Mouse (Mus musculus) gastrocnemius, postnatal 10 days (tissue): Measurements from ENCODE around the gene Nckap5. TPM values are rescaled to one million over a fixed set of nuclear protein-coding genes. Genes with fewer than 3 reads are reported as not detected.

ENCODE experiments used
- DNase-seq: peaks from one replicate; pipeline ENCODE4 v3.0.0; 2021; ENCODE audit warnings: mixed read lengths
- total RNA-seq, 2 experiments: library from RNA; stranded (reverse); gene quantifications; 2 replicates each; pipeline ENCODE4 v1.2.3; 2021

Gene Nckap5
- total RNA-seq, 2 experiments from 2014 or later = 2.5 to 3.9 TPM

DNA sequence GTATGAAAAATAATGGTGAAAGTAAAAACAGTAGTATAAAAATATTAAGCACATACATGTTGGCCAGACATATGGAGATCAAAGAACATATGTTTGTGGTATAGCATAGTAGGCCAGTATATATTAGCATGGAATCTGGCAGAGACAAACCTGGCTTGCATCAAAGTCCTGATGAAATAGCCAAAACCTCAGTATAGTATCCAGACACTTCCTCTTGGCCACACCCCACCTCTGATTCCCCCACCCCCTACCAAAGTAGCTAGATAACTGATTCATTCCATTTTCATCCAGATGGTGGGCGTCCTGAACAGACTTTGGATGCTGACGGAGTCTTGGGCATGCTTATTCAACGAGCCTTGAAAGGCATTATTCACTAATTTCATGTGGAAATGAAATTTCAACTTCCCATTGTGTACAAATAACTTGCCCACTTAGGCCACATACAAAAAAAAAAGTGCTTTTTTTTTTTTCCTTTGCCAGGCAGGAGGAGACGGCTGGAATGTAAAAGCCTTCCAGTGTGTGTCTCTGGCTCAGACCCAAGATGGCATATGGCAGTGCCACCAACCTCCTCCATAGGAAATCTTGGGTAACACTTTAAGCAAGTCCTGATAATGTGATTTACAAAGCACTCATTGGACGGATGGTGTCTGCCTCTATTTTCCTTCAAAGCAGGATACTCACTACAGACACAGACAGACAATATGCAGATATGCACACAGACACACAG is 360.6 kb downstream of the Nckap5 start:
- DNase-seq = no peak

DNA sequence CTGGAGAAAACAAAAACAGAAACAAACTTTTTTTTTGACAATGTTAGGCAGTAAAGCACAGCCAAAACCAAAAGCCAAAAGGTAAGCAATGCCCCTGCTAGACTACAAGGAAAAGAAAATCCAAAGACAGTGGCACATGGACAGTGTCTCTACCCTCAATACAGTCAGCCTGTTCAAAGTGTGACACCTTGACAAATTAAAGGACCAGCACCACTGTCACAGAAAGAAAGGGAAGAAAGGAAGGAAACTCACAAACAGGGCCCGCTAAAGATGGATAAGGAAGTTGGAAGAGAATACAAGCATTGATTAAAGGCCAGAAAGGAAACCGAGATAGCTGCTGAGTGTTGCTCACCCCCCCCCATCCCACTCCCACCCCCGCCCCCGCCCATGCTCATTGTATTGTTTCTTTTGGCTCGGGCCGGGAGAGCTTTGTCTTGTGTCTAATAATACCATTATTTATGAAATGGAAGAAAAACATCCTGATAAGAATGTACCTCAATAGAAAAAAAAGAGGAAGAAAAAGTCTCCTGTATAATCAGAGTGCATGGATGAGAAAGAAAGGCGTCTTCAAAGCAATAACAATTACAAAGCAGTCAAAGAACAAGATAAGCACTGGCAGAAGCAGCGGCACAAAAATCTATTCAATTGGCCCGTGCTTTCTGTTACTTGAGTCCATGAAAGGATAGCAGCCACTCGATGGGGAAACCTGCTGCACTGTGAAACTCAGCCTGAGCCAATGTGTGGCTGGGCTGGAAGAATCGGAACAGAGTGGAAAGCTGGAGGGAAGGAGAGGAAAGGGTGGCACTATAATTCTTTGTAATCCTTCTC is 368.9 kb downstream of the Nckap5 start:
- no peak for DNase-seq

DNA sequence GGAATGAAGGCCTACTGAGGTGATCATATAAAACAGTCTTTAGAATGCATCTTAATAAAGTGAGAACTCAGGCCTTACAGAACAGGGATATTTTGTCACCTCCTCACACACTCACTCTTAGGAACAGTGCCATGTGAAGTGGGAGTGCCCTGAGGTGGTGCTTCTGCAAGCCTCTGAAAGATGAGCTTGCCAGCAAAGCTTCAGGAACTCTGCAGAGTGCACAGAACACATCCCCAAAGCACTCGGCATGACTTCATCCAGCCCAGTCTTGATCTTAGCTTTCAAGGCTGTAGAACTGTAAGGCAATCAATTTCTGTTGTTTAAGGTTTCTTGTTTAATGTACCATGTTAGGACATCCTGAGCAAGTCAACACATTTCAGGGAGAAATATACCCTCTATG is 372.9 kb downstream of the Nckap5 start:
- DNase-seq = no peak

DNA sequence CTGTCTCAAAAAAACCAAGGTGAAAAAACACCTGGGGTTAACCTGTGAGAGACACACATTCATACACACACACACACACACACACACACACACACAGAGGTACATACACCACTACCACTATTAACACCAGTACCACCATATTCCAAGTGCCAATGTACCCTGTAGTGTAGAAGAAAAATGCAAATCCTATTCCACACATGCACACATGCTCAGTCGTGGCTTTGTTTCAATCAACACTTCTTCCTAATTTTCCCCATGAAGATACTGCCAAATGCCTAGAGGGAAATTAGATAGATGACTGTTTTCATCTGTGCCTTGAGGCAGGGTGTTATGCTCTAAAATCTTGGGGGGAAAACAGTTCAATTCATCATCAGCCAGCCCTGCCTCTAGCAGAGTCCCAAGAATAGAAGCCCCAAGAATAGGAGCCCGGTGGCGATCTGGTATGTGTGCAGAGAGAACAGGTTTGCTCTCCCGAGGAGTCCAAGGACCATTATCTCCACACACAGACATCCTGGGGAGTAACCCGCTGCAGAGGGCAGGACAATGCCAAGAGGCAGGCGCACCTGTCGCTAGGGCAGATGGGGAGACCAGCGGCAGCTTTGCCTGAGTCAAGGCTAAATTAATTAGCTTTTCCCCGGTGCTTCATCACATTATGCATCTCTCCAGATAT is 376.0 kb downstream of the Nckap5 start:
- no peak for DNase-seq

DNA sequence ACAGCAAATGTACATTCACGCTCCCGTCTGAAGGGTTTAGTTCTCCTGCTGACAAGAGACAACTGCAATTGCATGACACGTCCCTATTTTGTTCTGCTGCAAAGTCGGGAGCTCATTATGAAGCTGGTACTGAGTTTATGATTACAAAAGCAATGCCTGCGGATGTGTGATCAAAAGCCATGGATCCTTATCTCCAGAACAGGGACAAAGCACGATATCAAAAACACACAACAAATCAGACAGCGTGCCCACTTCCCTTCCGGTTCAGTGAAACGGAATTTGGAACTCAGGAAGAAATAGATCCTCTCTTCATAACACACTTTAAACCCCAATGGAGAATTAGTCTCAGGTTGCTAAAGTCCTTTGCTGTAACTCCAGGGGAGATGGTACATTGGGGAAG is 379.1 kb downstream of the Nckap5 start:
- no peak for DNase-seq

DNA sequence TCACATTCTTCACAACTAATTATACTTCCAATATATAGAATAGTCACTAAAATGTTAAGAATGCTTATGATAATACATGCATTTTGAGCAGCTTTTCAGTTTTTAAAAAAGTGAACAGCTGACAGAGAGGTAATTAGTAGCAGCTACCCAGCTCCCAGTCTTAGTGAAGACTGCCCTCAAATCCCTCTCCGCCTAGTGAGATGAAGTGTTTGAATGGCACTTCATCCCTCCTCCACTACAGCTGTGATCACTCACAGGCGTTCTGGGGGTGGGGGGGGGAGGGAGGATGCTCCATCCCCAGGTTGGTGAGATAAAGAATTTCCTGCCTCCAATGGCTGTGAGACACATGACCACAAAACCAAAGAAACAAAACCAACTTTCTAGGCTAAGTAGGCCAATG is 381.2 kb downstream of the Nckap5 start:
- no peak for DNase-seq

DNA sequence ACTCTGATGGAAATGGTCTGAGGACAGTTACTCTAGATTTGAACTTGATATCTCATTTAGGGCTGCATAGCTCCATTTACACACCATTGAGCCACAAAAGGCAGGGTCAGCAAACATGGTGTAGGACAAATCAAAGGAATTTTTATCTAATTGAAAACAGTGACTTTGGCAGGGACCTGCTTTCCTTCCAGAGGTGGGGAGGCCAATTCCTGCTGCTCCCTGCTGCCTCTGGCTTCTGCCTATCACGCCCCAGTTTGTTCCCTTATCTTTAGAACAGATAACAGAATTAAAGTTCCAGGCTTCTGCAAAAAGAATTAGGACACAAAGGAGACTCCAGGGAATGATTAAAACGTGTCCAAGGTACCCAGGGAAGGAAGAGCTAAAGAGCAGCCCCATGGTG is 386.7 kb downstream of the Nckap5 start:
- no peak for DNase-seq

DNA sequence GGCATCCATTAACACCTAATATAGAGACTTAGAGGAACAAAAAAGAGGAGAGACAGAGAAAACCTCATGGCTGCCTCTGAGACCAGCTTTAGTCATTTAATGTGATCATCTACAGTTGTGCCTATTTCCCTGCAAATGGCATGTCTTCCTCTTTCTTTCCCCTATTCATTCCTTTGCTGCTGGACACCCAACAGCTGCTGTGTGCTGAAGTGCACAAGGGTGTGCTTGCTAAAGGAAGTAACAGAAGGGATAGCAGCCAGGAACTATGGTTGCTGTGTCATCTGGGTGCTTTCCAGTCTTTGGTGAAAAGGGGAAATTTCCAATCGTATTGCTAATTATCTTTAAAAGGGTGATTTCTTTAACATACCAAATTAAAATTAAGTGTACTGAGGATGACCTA is 387.9 kb downstream of the Nckap5 start:
- no peak for DNase-seq

DNA sequence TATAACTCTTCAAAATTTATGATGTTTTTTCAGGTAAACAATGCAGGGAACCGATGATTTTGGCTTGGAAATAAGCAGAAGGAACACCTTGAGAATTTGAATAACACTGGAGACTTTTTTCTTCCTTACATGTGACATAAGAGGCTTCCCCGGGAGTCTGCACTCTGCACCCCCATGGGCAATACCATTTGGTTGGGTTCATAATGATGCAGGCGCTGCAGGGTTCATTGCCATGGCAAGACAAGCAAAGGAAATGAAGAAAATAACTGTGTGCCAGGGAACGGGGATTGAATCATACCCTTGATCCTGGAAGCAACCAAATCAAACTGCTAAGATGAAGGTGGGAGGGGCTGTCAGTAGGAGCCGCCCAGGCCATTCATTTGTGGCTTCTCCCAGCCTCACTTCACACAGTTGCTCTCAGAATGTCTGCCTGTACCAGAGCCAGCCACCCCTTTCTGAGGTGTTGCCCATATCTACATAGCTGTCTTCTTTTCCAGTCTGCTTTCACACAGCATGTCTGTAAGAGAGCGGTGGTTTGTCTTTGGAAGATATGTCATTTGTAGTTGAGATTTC is 392.5 kb downstream of the Nckap5 start:
- no peak for DNase-seq

DNA sequence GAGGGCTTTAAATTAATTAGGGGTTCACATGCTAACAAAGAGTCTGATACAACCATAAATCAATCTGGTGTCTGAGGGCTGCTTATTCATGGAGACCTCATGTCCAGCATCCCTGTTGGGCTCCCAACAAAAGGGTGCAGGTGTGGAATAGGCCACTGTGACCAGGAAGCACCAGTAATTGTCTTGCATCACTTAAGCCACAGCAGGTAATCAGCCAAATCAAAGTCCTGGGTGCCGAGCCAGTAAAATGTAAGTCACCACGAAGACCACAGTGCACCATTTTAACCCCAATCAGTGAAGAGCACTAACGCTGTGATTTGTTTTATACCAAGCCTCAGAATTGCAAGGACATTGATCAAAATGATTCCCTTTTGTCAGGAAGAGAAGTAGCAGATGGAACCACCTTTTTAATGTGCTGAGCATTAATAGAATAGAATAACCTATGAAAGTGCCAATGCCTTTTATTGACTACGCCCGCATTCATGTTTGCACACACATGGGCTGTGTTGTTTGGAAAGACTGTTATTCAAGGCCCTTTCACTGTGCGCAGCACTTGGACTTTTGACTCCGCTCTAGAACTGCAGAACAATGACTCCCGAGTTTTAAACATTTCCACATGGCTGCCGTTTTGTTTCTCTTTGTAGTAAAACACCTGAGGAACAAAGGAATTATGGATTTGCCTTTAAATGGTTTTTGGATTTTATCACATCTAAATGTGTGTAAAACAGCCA is 393.5 kb downstream of the Nckap5 start:
- DNase-seq = no peak

DNA sequence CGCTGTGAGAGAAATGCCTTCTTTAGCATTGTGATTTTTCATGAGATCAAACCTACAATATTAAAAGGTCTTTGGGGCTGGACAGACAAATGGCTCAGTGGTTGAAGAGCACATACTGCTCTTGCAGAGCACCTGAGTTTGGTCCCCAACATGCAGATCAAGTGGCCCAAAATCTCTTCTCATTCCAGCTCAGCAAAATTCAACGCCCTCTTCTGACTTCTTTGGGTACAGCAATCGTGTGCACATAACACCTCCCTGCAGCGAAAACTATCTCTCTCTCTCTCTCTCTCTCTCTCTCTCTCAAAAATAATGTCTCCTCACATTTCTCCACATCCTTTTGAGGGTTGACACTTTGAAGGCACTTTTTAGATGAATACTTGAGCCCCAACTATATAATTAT is 398.3 kb downstream of the Nckap5 start:
- no peak for DNase-seq

DNA sequence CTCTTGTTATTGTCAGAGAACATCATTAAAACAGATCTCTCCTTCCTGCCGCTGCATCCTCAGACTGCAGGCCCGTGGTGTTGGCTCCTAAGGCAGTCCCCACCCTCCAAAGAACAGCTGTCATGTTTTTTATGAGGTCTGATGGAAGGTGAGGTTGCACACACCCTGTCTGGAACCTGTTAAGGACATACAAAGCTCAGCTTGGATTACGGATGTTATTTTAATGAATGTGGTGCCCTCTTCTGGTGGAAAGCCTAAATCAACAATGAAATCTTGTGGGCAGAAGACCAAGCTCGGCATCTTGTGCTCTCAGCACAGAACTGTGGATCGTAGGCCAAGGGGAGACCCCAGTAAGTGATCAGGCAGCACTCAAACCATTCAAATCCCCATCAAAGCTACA is 399.0 kb downstream of the Nckap5 start:
- peak; percentile 19 for DNase-seq

DNA sequence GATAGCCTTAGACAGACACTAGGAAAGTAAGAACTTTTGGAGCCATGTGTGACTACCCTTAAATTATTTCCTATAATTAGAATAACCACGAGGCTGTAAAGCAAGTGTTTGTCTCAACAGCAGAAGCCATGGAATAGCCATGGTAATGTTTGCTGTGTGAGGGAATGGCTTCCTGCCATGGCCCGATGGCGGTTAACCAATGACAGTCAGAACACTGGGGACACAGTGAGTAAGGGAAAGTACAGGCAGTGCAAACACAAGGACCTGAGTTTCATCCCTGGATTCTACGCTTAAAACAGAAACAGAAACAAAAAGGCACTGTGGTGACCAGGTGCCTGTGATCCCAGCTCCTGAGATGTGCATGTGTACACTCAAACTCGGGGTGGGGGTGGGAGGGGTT is 419.2 kb downstream of the Nckap5 start:
- DNase-seq = no peak

DNA sequence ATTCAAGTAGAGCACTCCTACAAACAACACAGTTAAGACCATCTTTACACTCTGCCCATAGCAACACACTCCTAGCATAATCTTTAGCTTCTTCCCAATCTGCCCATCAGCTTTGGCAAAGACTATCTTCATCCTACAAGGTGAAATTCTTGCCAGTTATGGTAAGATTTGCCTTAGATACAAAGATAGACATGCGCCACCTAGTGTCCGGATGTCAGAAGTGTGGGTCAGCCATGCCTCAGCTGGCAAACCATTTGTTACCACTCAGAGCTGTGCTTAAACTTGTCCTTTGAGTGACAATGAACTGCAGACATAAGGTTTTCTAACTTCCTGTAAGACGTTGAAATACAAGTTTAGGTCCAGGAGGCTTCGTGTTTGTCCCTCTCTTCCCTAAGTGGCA is 422.7 kb downstream of the Nckap5 start:
- peak; percentile 43 for DNase-seq

DNA sequence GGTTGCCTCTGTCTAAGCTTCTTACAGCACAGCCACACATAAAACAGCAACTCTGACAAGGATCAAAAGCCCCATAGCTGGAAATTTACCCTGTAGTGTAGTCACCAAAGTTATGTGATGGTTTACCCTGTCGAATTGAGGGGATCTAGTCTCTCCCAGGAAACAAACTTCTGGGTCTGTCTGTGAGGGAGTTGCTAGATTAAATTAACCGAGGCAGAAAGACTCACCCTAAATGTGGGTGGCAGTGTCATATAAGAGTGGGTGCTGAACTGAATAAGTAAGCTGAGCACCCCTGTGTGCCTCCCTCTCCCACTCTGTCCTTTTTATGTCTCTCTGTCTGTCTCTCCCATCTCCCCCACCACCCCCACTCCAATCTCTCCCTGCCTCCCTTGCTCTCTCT is 425.1 kb downstream of the Nckap5 start:
- no peak for DNase-seq

DNA sequence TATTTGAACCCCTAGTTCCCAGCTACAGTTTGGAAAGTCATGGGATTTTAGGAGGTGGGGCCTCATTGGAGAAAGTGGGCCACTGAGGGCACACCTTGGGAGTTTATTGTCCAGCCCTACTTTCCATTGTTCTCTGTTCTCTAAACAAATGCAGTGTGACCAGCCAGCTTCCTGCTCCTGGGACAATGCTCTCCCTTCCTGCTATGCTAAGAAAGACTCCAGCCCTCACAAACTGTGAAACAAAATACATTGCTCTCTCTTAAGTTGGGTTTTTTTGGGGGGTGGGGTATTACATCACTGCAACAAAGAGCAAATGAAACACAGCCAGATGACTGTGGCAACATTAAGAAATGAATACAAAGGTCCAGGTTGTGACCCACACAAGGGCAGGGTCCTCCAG is 426.6 kb downstream of the Nckap5 start:
- no peak for DNase-seq

DNA sequence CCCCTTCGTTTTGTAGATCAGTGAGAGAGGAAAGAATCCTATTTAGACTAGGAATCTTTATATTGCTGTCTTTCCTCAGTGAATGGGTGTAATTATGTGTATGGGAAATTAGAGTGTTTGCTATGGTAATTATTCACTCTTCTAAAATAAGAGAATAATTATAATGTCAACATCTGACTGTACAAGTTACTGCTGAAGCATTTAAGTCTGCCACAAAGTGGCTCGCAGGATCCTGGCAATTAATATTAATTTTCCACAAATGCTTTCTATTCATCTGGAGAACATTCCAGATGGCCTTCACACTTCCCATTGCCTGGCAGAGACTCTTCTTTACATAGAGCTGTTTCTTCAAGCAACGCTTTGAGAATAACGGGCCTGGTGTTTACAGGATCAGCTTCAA is 439.4 kb downstream of the Nckap5 start:
- no peak for DNase-seq

DNA sequence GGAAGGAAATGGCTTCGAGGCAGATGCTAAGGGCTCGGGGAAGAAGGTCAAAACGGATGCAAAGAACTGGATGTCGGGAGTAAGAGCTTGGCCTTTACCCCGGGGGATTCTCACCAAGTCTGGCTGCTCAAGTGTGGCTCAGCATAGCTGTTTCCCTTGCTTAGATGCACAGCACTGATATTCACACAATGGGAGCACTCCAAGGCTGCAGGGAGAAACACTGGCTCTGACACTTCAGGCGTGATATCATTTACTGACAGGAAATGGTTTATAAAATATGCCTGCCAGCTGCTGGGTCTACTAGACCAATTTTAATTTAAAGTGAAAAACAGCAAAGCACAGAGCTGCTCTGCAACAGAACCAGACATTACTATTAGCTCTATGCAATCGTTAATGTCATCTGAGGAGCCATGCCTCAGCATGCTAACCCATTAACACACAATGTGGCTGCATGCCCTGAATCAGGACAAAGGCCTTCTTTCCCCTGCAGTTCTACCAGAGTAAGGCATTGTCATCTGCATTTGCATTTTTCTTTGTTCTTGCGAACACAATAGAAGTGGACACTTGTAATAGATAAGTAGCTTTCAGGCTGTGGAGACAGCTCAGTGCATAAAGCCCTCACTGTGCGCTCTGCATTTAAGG is 453.1 kb downstream of the Nckap5 start:
- DNase-seq = no peak

DNA sequence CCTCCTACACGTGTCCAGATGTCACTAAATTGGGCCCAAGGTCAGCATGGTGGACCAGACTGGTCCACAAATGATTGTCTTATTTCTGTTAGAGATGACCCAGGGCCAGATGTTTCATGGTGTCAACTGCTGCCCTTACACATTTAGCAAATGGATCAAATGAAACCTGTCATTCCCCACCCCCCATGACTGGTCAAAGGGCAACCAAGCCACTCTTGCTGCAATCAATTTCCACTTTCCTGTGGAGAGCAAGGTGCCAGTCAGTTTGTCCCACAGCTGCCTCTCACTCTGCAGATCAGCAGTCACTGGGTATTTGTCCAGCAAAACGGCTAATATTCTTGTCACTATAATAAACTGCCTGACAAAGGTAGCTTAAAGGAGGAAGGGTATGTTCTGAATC is 463.9 kb downstream of the Nckap5 start:
- no peak for DNase-seq

DNA sequence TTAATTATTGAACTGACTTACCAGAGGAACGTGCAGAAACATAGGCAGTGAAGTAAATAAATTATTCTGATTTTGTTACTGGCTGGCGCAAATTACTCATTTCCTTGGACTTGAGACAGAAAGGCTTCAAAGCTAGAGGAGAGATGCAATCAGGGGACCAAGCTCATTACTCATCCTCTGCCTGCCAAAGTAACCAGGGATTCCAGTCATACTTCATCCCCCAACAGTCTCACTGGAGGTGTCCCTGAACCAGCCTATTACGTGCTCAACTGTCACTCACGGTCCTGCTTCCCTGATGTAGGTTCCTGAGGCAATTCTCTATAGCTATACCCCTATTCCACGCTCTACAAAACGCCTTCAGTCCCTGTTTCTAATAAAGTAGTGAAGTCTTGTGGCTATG is 466.0 kb downstream of the Nckap5 start:
- DNase-seq = no peak

DNA sequence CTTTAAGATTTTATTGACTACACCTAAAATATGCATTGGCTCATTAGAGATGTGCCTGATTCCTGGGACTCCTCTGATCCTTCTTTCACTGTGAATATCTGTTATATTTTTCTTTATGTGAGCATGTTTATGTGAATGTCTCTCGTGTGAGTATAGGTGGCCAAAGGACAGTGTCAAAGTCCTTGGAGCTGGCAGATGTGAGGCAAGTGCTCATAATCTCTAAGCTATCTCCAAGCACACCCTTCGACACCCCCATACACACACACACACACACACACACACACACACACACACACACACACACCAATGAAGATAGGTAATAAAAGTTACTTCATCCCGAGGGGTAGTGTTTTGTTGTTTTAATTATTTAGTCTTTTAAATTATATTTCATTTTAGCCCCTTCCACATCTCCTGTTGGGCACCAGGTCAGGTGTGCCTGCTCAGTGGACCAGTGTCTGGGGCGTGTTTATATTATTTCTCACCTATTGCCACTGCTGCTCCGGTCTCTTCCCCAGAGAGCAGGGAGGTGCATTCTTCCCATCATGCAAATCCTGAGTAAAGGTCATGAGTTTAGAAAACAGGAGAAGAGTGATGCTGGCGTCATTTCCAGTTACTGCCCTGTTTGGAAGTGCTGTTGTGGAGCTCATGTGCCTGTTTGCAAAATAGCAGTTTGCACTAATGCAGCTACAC is 469.9 kb downstream of the Nckap5 start:
- DNase-seq = no peak
